Mouse (Mus musculus) neural tube, embryonic 14.5 days (tissue): ENCODE measurements around the gene Nek1. TPM values are rescaled to one million over a fixed set of nuclear protein-coding genes. Genes with fewer than 3 reads are reported as not detected.

Source experiments
- polyA plus RNA-seq: library from polyadenylated mRNA; unstranded; fragments of >200 nt; fragmentation: Nextera tagmentation; extraction: Ambion mirVana; gene quantifications from 2 replicates; pipeline ENCODE4 v1.2.1, GENCODE M21; 2014

The Nek1 gene
- polyA plus RNA-seq, 1 experiment from 2014 or later, result 42.9 TPM

Other genes starting within 250 kb of the Nek1 start
- gene Hpf1, start 102.8 kb upstream of the Nek1 start, polyA plus RNA-seq, result 95.2 and 101 TPM in 2 replicates
- 80.7 and 90.1 TPM in 2 replicates for gene Clcn3, start 9.9 kb upstream of the Nek1 start, polyA plus RNA-seq
- 24.0 and 25.5 TPM in 2 replicates for gene Sh3rf1, start 230.7 kb downstream of the Nek1 start, polyA plus RNA-seq